Mouse (Mus musculus) left cerebral cortex, adult 6 months (tissue): ENCODE results near the gene Psmd3. TPM values are rescaled to one million over a fixed set of nuclear protein-coding genes. Genes with fewer than 3 reads are reported as not detected.

ENCODE experiments used
- long read RNA-seq, 2 experiments: library from polyadenylated mRNA; unstranded; transcript quantifications; one replicate each; pipeline ENCODE4 v2.0.0; 2019 to 2020
- polyA plus RNA-seq: library from polyadenylated mRNA; unstranded; fragments of <200 nt; fragmentation: Nextera tagmentation; gene quantifications from 2 replicates; pipeline ENCODE4 v1.2.3, GENCODE M21; 2021

Psmd3 gene
- polyA plus RNA-seq = 73.9 and 75.5 TPM in 2 replicates
- long read RNA-seq, experiment 1, transcript Psmd3-201 (12 exons, 2,148 nt) = major isoform, 429 of 490 reads
- long read RNA-seq, experiment 1, partial matches to known transcripts = 29 of 490 reads
- long read RNA-seq, experiment 1, other reads (novel, unspliced or antisense) = 28 of 490 reads
- long read RNA-seq, experiment 2, transcript Psmd3-201 (12 exons, 2,148 nt) = major isoform, 90 of 121 reads
- long read RNA-seq, experiment 2, partial matches to known transcripts = 30 of 121 reads
- long read RNA-seq, experiment 2, other reads (novel, unspliced or antisense) = 1 of 121 reads

DNA sequence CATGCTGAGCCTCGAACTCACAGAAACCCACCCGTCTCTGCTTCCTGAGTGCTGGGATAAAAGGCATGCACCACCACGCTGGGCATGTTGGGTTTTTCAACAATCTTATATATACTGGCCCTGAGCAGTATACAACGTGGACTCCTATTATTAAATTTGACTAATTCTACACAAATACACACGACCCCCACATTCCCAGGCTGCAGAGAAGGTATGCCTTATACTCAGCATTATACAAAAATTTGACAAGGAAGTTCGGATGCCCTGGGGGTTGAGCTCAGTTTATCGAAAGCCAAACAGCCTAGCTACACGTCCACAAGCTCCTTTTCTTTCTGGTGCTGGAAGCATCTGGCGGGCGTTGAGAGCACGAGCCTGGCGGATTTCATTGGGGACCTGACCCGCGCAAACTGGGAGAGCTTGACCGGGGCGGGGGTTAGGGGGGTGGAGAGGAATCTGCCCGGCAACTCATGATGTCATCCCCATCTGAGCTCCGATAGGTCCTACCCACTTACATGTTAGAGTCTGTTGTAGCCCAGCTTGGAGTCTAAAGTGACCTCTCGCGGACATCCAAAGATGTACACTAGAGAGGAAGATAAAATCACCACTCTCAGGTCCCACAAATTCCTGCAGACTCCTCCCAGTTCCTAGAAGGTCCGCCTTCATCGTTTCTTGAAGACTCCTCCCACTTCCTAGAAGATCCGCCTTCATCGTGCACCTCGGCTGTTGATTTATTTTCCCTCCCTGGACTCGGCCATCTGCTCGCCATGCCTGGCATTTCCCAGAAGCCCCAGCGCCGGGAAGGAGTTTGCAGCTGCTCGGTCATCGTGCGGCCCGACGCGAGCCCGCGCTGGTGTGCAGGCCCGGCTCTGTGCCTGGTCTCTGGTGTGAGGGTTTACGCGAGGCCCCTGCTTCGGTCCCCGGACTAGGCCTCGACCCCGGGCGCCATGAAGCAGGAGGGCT lies at the start of gene Psmd3:
Psmd3 (plus strand) TSS at position 769 of the 960 bp plus-strand sequence.

DNA sequence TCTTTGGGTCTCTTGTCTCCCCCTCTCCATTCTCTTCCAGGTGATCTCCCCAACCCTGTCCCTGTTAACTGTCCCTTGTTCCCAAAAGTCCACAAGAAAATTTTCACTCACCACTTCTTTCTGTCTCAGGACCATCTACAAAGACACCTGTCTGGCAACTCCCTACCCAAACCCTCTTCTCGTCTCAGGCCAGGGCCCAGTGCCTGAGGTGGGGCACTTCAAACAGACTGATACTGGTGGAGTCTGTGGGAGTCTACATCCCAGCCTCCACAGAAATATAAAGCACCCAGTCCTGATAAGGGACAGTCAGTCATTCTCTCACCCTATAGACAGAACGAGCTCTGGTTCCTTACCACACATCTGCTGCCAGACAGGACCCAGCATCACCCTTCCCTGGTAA lies 35.9 kb upstream of the Psmd3 start, which contains the start of gene Gsdma2:
Gsdma2 (plus strand) TSS at position 301 of the 400 bp plus-strand sequence.

DNA sequence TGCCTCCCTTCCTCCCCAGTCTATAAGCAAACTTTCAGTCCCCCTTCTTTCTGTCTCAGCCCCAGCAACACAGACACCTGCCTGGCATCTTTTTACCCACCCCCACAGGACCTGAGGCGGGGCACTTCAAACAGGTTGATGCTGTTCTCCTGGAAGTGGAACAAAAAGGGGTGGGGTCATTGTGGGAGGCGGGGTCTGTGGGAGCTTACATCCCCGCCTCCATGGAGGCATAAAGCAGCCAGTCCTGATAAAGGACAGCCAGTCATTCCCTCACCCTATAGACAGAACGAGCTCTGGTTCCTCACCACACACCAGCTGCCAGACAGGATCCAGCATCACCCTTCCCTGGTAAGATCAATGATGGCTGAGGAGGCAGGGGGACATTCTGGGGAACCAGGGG lies 18.3 kb upstream of the Psmd3 start, which contains the start of gene Gsdma:
Gsdma (plus strand) TSS at position 261 of the 400 bp plus-strand sequence.

DNA sequence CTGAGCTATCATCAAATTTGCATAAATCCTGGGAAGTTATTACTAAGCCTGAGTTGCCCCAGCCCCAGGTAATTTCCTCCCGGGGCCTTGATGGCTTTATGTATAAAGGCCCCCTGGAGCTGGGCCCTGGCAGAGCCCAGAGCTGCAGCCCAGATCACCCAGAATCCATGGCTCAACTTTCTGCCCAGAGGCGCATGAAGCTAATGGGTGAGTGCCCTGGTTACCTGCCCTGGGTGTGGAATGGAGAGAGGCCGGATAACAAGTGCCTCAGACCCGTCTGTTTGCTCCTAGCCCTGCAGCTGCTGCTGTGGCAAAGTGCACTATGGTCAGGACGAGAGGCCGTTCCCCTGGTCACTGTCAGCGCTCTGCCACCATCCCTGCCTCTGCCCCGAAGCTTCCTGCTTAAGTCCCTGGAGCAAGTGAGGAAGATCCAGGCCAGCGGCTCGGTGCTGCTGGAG lies 18.9 kb downstream of the Psmd3 start, which contains the start of gene Csf3:
Csf3 (plus strand) TSS at position 51 of the 458 bp plus-strand sequence.

DNA sequence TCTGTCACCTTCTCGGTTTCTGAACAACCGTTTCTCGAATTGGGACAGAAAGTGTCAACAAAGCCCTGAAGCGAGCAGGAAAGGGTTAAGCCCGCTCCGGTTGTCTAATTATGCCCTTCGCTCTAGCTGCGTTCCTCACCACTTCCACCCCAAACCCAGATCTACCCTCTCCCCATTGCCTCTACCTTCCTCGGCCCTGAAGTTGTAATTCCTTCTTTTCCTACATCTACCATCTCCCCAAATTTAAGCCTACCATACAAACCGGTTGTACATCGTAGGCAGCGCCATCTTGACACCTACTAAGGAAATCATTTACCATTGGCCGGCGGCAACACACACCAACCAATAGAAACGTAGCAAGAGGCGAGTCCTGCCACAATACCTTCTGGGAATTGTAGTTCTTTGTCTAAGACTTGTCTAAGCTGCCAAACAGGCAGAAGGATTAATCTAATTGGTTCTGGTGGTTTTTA lies 46.8 kb downstream of the Psmd3 start, which contains the start of gene Med24:
Med24 (minus strand) TSS at position 317 of the 470 bp plus-strand sequence.

DNA sequence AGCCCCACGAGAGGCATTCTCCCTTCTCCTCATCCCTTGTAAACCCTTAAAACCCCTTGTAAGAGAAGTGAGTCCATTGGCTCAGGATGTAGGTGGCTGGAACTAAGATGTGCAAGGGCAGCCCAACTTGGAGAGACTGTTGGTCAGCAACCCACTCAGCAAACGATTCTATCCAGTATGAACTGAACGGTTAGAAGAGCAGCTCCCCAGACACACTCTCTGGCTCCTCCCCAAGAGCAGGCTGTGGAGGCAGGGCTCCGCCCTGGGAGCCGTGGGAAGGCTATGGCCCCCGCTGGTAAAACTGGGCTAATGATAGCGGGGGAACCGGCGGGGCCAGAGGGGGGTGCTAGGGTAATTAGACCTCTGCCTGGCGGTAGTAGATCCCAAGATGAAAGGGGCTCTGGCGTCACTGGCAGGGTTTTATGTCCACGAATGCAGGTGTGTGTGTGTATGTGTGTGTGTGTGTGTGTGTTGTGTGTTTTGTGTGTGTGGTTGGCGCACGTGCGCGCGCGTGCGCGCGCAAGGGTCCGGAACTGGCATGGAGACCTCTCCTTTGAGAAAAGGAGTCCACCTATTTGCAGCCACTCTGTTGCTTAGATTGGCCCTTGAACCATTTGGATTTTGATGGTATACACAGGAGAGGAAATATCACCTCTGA lies 58.2 kb downstream of the Psmd3 start, which contains the start of gene Thra:
Thra (plus strand) TSS at position 246 of the 658 bp plus-strand sequence.

Other genes starting within 250 kb of the Psmd3 start
- 279 and 288 TPM in 2 replicates for gene Mien1, start 243.6 kb upstream of the Psmd3 start, polyA plus RNA-seq
- gene Grb7, start 236.2 kb upstream of the Psmd3 start, polyA plus RNA-seq = 1.4 and 1.7 TPM in 2 replicates
- gene Ikzf3, start 136.5 kb upstream of the Psmd3 start, polyA plus RNA-seq = 0.73 and 1.6 TPM in 2 replicates
- not detected in 2 replicates for gene Zpbp2, start 131.5 kb upstream of the Psmd3 start, polyA plus RNA-seq
- 18.2 and 19.1 TPM in 2 replicates for gene Ormdl3, start 95.2 kb upstream of the Psmd3 start, polyA plus RNA-seq
- not detected in 2 replicates for gene Lrrc3c, start 84.3 kb upstream of the Psmd3 start, polyA plus RNA-seq
- 0.30 and 1.2 TPM in 2 replicates for gene Gm12355, start 56.9 kb upstream of the Psmd3 start, polyA plus RNA-seq
- gene Gsdma3, start 56.2 kb upstream of the Psmd3 start, polyA plus RNA-seq = not detected in 2 replicates
- not detected in 2 replicates for gene Gsdma2, start 35.8 kb upstream of the Psmd3 start, polyA plus RNA-seq
- gene Gsdma, start 18.2 kb upstream of the Psmd3 start, polyA plus RNA-seq = not detected in 2 replicates
- not detected in 2 replicates for gene Csf3, start 18.7 kb downstream of the Psmd3 start, polyA plus RNA-seq
- gene Med24, start 46.9 kb downstream of the Psmd3 start, polyA plus RNA-seq = 23.9 and 29.3 TPM in 2 replicates
- 112 and 113 TPM in 2 replicates for gene Thra, start 58.1 kb downstream of the Psmd3 start, polyA plus RNA-seq
- 51.2 and 77.4 TPM in 2 replicates for gene Nr1d1, start 92.8 kb downstream of the Psmd3 start, polyA plus RNA-seq
- 14.8 and 16.6 TPM in 2 replicates for gene Msl1, start 113.0 kb downstream of the Psmd3 start, polyA plus RNA-seq
- 4.9 and 15.5 TPM in 2 replicates for gene Casc3, start 122.4 kb downstream of the Psmd3 start, polyA plus RNA-seq
- gene Rapgefl1, start 154.2 kb downstream of the Psmd3 start, polyA plus RNA-seq = 9.0 and 16.2 TPM in 2 replicates
- 5.2 and 5.3 TPM in 2 replicates for gene Wipf2, start 181.1 kb downstream of the Psmd3 start, polyA plus RNA-seq
- gene Cdc6, start 225.2 kb downstream of the Psmd3 start, polyA plus RNA-seq = 0.16 and 0.21 TPM in 2 replicates
- gene Rara, start 245.3 kb downstream of the Psmd3 start, polyA plus RNA-seq = 1.5 and 4.5 TPM in 2 replicates